Mouse (Mus musculus) heart, postnatal 10 days (tissue): ENCODE results near the gene C1qc. TPM values are rescaled to one million over a fixed set of nuclear protein-coding genes. Genes with fewer than 3 reads are reported as not detected.

Source experiments
- DNase-seq, 2 experiments: peaks; one replicate each; pipeline ENCODE4 v3.0.0; 2021
- intact Hi-C: fragments of 180-260 bp; cut with DNase I; formaldehyde crosslinking; loops from one replicate; pipeline ENCODE4 v1.15.1; 2025
- total RNA-seq, 2 experiments: library from RNA; stranded (reverse); gene quantifications; 2 replicates each; pipeline ENCODE4 v1.2.3; 2021

C1qc gene
- total RNA-seq, 2 experiments from 2014 or later = 17.8 to 24.8 TPM

- intact Hi-C loops = no loop called here
- no peak for DNase-seq
These were observed 32.8 kb downstream of the C1qc start for GRCm38 (mm10) chr4:136860022-136860421.

- intact Hi-C loops = no loop called here
- no peak for DNase-seq
These were observed 37.8 kb downstream of the C1qc start for GRCm38 (mm10) chr4:136855081-136855480.

GRCm38 (mm10) chr4:136852989-136853388, 39.9 kb downstream of the C1qc start:
- intact Hi-C loops = no loop called here

GRCm38 (mm10) chr4:136852119-136852518, 40.7 kb downstream of the C1qc start:
- DNase-seq = no peak
- intact Hi-C loops = no loop called here

More at GRCm38 (mm10) chr4:136852989-136853388, 39.9 kb downstream of the C1qc start:
- no peak for DNase-seq

DNA sequence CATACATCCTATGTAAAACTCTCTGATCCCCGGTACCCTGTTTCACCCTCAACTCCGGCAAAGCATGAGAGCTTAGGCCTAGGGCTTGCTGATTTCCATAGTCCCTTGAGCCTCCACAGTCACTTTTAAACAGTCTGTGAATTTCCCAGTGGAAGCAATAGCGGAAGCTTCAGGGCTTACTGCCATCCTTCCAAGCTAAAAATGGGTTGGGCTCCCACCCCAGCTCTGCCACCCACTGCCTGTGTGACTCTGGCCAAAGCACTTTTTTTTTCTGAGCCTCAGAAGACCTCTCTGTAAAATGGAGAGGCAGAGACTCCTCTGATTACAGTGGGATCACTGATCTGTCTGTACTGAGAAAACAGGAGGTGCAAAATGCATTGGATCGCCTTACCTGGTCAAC, 44.3 kb downstream of the C1qc start:
- no peak for DNase-seq
- intact Hi-C loops = no loop called here

- intact Hi-C loops = no loop called here
- DNase-seq = no peak
These were observed 45.7 kb downstream of the C1qc start for GRCm38 (mm10) chr4:136847166-136847565.

- intact Hi-C loops = no loop called here
- DNase-seq = no peak
These were observed 50.1 kb downstream of the C1qc start for GRCm38 (mm10) chr4:136842802-136843201.

DNA sequence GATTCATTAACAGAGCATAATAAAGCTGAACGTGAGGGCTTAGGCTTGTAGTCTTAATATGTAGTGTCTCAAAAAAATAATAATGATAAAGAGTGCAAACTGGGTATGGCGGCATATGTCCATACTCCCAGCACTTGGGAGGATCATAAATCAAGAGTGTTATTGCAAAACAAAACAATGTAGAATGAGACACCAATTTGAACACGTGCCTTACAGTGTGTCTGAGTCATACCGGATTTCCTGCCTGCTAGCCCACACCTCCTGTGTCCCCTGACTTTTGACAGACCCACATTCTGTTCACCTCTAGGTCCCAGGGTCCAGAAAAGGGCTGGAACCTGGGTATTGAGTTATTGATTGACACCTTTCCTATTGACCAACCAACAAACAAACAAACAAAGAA, 50.8 kb downstream of the C1qc start:
- no peak for DNase-seq
- intact Hi-C loops = no loop called here

- intact Hi-C loops = loop anchor here (1.0 kb wide), 2 partner anchors 145 to 163 kb away; no protein-coding TSS in a partner anchor
- DNase-seq = peak; percentile 84 to 91
These were observed 51.8 kb downstream of the C1qc start for GRCm38 (mm10) chr4:136841056-136841455.

Other genes starting within 250 kb of the C1qc start
- gene Ephb2, start 57.1 kb downstream of the C1qc start, total RNA-seq = 1 to 10 TPM; 1.3 to 1.4 TPM
- gene C1qb, start 6.9 kb downstream of the C1qc start, total RNA-seq = 10 to 100 TPM; 26.0 to 28.3 TPM
- gene C1qa, start 5.7 kb upstream of the C1qc start, total RNA-seq = 10 to 100 TPM; 25.2 to 28.0 TPM
- not detected for gene Epha8, start 63.8 kb upstream of the C1qc start, total RNA-seq
- 1 to 10 TPM; 6.2 to 9.0 TPM for gene Zbtb40, start 155.7 kb upstream of the C1qc start, total RNA-seq